Mouse (Mus musculus): ENCODE measurements at regions not wholly inside any gene's neighbourhood (a gene's known extent, or its start where the extent isn't known, plus 50 kb on each side); places are given as distances from the start of the nearest gene placed in this dataset.

GRCm38 (mm10) chr19:52428768-52429167 is 164.7 kb downstream of the Ins1 start:
- TF ChIP-seq CTCF (IDR thresholded peaks at IDR 0.05; ENCODE audit: borderline replicate concordance, extremely low read depth, insufficient read depth, insufficient read length) (no peak), POLR2A (IDR thresholded peaks at IDR 0.05; ENCODE audit: borderline replicate concordance, extremely low read depth, insufficient read depth, insufficient read length, poor library complexity, severe bottlenecking) (no peak)
